Mouse (Mus musculus) right cerebral cortex, postnatal 36 days (tissue): ENCODE results near the gene Zfp229.
"Not testable (repeated sequence)": the region's sequence is repeated elsewhere in the genome, so short reads cannot be mapped to it uniquely, and the experiment has no call there.

Experiments used
- DNase-seq, 2 experiments: peaks; one replicate each; pipeline ENCODE4 v3.0.0; 2022; ENCODE audit warnings: low spot score in 2 of 2, mixed read lengths in 1 of 2

Zfp229 gene

GRCm38 (mm10) chr17:21730495-21730894 lies at the start of gene Zfp229:
Gene Zfp229 (plus strand): TSS chr17:21730795.
- DNase-seq: not testable (repeated sequence)

- DNase-seq: no peak
Observed at GRCm38 (mm10) chr17:21691560-21691959, 39.0 kb upstream of the Zfp229 start, which contains the start of gene Gm10226. Gene Gm10226 (plus strand): TSS chr17:21691860.

DNA sequence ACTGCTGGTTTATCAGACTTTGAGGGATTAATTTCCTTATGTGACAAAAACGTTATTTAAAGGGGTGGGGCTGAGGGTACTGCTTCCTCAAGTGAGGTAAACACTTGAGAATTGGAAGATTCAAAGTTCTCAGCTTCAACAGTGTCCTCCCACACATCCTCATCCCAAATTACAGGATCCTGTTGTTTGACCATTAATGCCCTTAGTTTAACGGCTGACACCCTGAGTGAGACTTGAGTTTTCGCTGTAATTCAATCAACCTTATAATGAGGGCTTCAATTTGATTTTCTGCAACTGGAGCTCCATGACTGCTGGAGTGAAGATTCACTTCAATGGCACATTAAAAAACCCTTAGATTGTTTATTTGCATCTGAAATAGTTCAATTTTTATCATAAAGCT lies 37.3 kb upstream of the Zfp229 start:
- no peak for DNase-seq

- DNase-seq: no peak
Observed at GRCm38 (mm10) chr17:21696073-21696472, 34.5 kb upstream of the Zfp229 start.

DNA sequence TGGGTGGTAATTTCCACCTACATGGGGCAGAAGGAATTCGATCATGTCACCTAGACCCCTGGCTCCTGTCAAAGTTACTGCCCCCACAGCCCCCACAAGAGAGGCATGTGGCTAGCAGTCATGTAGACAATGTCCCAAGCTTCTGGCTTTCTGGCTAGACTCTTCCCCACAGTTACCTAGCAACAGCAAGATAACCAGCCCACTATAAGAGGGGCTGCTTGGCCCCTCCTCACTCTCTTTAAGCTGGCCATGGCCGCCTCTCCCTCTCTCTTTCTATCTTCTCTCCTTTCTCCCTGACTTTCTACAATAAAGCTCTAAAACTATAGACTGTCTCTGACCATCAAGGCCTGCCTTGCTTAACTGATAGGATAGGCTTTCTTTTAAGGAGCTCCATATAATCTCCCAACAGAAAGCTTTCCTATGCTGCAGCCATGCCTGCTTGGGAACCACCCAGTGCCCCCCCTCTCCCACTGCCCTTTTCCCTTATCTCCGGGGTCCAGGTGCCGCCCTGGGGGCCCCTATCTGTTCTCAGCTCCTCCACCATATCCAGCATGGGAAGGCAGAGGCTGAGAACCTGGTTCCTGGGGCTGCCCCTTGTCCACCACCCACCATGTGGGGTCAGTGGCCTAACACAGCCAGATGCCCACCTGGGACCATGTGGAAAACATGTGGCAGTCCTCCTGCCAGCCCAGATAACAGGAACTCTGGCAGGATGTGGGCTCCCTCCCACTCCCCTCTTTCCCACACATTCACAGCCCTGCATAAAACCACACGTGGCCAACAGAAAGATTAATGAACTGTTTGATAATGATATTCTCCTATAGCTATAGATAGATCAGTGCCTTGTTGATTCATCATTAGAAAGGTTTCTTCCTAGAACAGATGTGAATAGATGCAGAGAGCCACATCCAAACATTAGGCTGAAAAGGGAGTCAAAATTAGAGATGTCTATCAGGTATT lies 28.0 kb upstream of the Zfp229 start:
- no peak for DNase-seq

DNA sequence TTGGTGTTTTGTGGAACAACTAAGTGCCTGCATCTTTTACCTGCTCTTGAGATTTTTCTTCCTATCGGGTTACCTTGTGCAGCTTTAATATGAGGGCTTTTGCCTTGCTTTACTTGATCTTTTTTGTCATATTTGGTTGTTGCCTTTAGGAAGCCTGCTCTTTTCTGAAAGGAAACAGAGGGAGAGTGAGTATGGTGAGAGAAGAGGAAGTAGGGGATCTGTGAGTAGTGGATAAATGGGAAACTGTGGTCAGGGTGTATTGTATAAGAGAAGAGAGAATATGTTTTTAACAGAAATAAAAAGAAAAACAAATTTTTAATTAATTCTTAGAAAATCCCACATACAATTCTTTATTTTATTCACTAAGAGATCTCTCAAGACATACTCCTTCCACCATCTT lies 27.2 kb upstream of the Zfp229 start:
- no peak for DNase-seq

DNA sequence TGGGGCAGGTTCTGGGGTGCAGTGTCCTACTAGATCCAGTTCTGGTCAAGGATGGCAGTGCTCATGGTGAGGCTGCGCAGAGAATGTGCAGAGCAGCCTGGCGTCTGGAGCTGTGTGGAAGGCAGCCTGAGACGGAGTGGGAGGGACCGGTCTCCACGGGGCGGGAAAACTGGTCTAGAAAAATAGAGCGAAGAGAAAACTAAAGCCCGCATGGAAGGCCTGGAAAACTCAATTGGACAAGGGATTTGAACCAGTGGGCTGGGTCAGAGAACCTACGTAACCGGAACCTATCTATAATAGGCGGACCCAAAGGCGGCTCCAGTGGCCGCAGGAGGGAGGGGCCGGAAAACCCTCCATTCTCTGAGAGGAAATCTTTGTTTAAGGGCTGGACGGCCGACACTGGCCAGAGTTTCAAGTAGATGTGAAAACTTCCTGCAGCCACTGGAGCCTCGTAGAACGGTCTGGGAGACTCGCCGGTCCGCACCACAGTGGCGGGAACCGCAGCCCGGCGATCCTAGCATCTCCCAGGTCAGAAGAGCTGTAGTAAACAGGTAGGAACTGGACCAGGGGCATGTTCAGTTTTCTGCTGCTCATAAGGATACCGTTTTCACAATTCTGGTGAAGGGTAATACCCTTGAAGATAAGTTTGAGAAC lies 23.1 kb upstream of the Zfp229 start, which contains the start of gene Zfp760:
Gene Zfp760 (plus strand): TSS at position 399 of the 654 bp plus-strand sequence.
- peak; percentile 75 to 86 for DNase-seq

DNA sequence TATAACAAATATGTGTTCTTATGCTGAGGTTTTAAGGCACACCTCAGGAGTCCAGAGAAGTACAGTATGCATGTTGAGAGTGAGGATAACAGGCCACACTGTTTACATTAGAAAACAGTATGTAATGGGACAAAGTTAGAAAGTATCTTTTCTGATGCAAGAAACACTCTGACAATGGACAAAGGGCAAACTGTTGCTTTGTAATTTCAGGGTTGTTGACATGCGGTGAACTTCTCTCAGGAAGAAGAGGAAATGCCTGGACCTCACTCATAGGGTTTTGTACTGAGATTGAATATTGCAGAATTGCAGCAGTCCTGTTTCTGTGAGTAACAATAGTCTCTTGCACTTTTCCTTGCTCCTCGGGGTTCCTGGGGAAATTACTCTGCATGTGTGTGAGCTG lies 22.2 kb upstream of the Zfp229 start:
- no peak for DNase-seq

- DNase-seq: no peak
Observed at GRCm38 (mm10) chr17:21733049-21733448, 2.5 kb downstream of the Zfp229 start.

DNA sequence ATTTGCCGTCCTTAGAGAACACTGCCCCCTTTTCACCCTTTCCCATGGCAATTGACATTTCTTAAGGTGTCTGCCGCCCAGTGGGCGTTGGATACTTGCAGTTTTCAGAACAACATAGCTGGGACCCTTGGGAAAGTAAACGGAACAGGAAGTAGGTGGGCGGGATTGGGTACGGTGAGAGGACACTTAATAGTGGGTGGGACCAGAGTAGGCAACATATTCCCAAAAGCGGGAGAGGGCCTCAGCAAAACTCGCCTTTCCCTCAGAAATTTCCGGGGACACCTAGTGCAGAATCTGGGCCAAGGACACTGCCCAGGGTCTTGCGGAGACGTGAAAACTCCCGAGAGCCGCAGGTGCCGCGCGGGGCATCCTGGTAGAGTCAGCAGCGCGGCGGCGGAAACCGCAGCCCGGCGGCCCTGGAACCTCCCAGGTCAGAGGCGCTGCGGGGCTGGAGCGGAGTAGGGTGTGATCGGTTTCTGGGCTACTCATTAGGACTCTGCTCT lies 3.0 kb downstream of the Zfp229 start:
- peak; percentile 22 to 27 for DNase-seq

- DNase-seq: no peak
Observed at GRCm38 (mm10) chr17:21752791-21753190, 22.2 kb downstream of the Zfp229 start.

GRCm38 (mm10) chr17:21753342-21754208 lies 23.0 kb downstream of the Zfp229 start:
- DNase-seq: no peak

DNA sequence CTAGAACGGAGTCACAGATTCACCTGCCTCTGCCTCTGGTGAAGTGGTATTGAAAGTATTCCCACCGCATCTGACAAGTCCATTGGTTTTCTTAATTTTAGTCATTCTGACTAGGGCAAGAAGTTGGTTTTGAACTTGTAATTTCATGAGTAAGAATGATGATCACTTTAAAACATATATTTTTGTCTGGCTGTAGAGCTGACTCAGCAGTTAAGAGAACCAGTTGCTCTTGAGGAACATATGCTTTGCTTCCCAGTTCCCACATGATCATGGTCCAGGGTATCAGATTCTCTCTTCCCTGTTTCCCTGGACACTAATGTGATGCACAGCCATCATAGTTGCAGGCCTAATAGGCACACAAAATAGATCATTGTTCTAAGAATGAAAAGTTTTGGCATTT lies 39.7 kb downstream of the Zfp229 start:
- DNase-seq: no peak

GRCm38 (mm10) chr17:21792256-21792655 lies 61.7 kb downstream of the Zfp229 start:
- no peak for DNase-seq

DNA sequence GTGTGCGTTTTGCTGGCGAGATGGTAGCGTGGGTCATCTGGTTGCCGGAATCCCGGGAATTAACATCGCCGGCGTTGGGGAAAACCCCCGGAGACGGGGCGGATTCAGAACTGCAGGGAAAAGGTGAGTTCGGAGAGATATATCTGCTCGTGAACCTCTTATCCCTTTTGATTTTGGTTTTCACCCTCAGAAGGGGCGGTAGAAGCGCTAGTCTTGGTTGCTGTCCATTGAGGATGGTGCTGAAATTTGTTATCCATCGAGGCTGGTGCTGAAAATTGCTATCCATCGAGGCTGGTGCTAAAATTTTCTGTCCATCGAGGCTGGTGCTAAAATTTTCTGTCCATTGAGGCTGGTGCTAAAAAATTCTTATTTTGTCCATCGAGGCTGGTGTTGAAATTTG lies 70.8 kb downstream of the Zfp229 start:
- not testable (repeated sequence) for DNase-seq
